Mouse (Mus musculus) spleen, embryonic (tissue): ENCODE measurements around the gene Gm4871.

Source experiments
- CTCF ChIA-PET: fragments of 350-600 bp; sonication (Branson Sonifier 250); formaldehyde crosslinking; loops from one replicate; lab custom pipeline; 2022; lab: Charles Lee

The Gm4871 gene

GRCm38 (mm10) chr5:144998491-144998890, 34.1 kb downstream of the Gm4871 start:
- CTCF ChIA-PET = no interaction called here

GRCm38 (mm10) chr5:144990481-144990880, 42.1 kb downstream of the Gm4871 start:
- CTCF ChIA-PET = no interaction called here

- CTCF ChIA-PET = no interaction called here
These were observed 42.5 kb downstream of the Gm4871 start for GRCm38 (mm10) chr5:144990051-144990450.

DNA sequence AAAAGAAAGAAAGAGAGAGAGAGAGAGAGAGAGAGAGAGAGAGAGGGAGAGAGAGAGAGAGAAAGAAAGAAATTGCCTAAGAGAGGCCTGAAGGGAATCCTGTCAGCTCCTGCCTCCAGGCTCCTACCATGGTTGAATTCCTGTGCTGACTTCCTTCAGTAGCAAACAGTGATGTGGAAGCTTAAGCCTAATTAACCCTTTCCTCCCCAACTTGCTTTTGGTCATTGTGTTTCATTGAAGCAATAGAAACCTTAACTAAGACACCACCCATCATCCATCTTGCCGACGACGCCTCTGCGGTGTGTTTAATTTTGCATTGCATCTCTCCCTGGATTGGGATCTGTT, 43.5 kb downstream of the Gm4871 start:
- CTCF ChIA-PET = interaction anchor here (0.6 to 0.7 kb wide), 2 partner anchors 20 to 143 kb away, joined by 5 to 13 read pairs; no protein-coding TSS in a partner anchor

- CTCF ChIA-PET = interaction anchor here (0.6 to 0.7 kb wide), 3 partner anchors 20 to 1629 kb away, joined by 4 to 13 read pairs (median 5); no protein-coding TSS in a partner anchor
These were observed 44.1 kb downstream of the Gm4871 start for GRCm38 (mm10) chr5:144988340-144989060.

GRCm38 (mm10) chr5:144987561-144987960, 45.0 kb downstream of the Gm4871 start:
- CTCF ChIA-PET = no interaction called here

DNA sequence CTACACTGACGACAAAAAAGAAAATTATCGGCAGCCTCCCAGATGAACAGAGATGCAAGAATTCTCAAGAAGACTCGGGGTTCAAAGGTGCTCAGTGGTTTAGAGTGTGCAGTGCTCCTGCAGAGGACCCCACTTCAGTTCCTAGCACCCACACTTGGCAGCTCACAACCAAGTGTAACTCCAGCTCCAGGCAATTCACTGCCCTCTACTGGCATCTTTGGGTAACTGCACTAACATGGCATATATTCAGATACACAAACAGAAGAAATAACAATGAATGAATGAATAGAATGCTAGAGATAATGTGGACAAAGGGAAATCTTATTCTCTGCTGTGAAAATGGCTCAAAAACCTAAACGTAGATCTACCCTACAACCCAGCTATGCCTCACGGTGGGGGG, 47.7 kb downstream of the Gm4871 start:
- CTCF ChIA-PET = no interaction called here

GRCm38 (mm10) chr5:144983227-144983626, 49.3 kb downstream of the Gm4871 start:
- CTCF ChIA-PET = interaction anchor here (0.5 kb wide), 1 partner anchor 1413 kb away, joined by 3 read pairs; no protein-coding TSS in a partner anchor
